Mouse (Mus musculus): ENCODE measurements around the gene Tspan33.

DNA sequence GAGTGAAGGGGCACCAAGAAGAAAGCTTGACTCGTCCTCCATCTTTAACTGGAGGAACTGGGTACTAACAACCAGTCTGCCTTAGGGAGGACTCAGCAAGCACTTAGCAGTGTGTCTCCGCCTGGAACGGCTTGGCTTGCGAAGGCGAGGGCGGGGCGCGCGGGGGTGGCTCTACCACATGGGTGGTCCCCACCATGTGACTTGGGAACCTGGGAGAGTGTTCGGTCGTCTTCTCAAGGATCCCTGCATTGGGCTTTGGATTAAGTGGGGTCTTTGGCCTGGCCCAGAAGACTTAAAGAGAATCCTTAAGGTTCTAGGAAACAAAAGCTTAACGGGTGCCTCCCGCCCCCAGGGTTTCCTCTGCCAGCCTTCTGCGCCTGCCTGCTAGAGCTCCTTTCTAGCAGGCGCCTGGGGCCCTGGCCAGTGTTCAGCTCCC, 24.9 kb downstream of the Tspan33 start:
- no peak for TF ChIP-seq ZC3H11A (IDR thresholded peaks at IDR 0.05; ENCODE audit: borderline replicate concordance, low read depth, low read length)
- no peak for TF ChIP-seq MAFK (IDR thresholded peaks at IDR 0.05; ENCODE audit: insufficient read depth, low read depth, low read length)
- TF ChIP-seq HCFC1 (IDR thresholded peaks at IDR 0.05; ENCODE audit: borderline replicate concordance, insufficient read depth, low read length) = no peak
- no peak for TF ChIP-seq ZNF384 (IDR thresholded peaks at IDR 0.05; ENCODE audit: low read depth, low read length)
